Mouse (Mus musculus): Measurements from ENCODE around the gene Akap13.
A peak's percentile ranks its signal among the peaks of the same experiment; 100 is the strongest.
"Not testable (repeated sequence)": the region's sequence is repeated elsewhere in the genome, so short reads cannot be mapped to it uniquely, and the experiment has no call there.

Akap13 gene

GRCm38 (mm10) chr7:75724012-75724411 lies 268.7 kb downstream of the Akap13 start:
- DNase-seq (ENCODE audit: low spot score), result no peak

GRCm38 (mm10) chr7:75725899-75726298 lies 270.6 kb downstream of the Akap13 start:
- no peak for DNase-seq (ENCODE audit: low spot score)

GRCm38 (mm10) chr7:75726867-75727266 lies 271.5 kb downstream of the Akap13 start:
- DNase-seq (ENCODE audit: low spot score), result no peak

- no peak for DNase-seq (ENCODE audit: low spot score)
These were observed 274.3 kb downstream of the Akap13 start for GRCm38 (mm10) chr7:75729652-75730051.

GRCm38 (mm10) chr7:75730216-75730615 lies 274.9 kb downstream of the Akap13 start:
- DNase-seq (ENCODE audit: low spot score), result no peak

GRCm38 (mm10) chr7:75731951-75732350 lies 276.6 kb downstream of the Akap13 start:
- DNase-seq (ENCODE audit: low spot score), result no peak

GRCm38 (mm10) chr7:75733166-75733565 lies 277.8 kb downstream of the Akap13 start:
- DNase-seq (ENCODE audit: low spot score), result no peak

GRCm38 (mm10) chr7:75739075-75739725 lies 283.9 kb downstream of the Akap13 start:
- peak; percentile 81 for DNase-seq (ENCODE audit: low spot score)

GRCm38 (mm10) chr7:75744528-75744927 lies 289.2 kb downstream of the Akap13 start:
- DNase-seq (ENCODE audit: low spot score), result no peak

GRCm38 (mm10) chr7:75744978-75745638 lies 289.8 kb downstream of the Akap13 start:
- DNase-seq (ENCODE audit: low spot score), result no peak

GRCm38 (mm10) chr7:75745969-75746368 lies 290.6 kb downstream of the Akap13 start:
- peak; percentile 66 for DNase-seq (ENCODE audit: low spot score)

GRCm38 (mm10) chr7:75750581-75750980 lies 295.2 kb downstream of the Akap13 start:
- DNase-seq (ENCODE audit: low spot score), result no peak

GRCm38 (mm10) chr7:75751161-75751803 lies 295.9 kb downstream of the Akap13 start:
- no peak for DNase-seq (ENCODE audit: low spot score)

- peak; percentile 34 for DNase-seq (ENCODE audit: low spot score)
These were observed 297.3 kb downstream of the Akap13 start for GRCm38 (mm10) chr7:75752442-75753191.

- no peak for DNase-seq (ENCODE audit: low spot score)
These were observed 298.0 kb downstream of the Akap13 start for GRCm38 (mm10) chr7:75753192-75753783.

GRCm38 (mm10) chr7:75754587-75755499 lies 299.5 kb downstream of the Akap13 start:
- DNase-seq (ENCODE audit: low spot score), result no peak

GRCm38 (mm10) chr7:75755861-75756449 lies 300.6 kb downstream of the Akap13 start:
- DNase-seq (ENCODE audit: low spot score), result no peak

- DNase-seq (ENCODE audit: low spot score), result no peak
These were observed 304.7 kb downstream of the Akap13 start for GRCm38 (mm10) chr7:75759992-75760514.

- not testable (repeated sequence) for DNase-seq (ENCODE audit: low spot score)
These were observed 305.5 kb downstream of the Akap13 start for GRCm38 (mm10) chr7:75760661-75761319.

GRCm38 (mm10) chr7:75762225-75762624 lies 306.9 kb downstream of the Akap13 start:
- not testable (repeated sequence) for DNase-seq (ENCODE audit: low spot score)

Measured in embryo, embryonic 10.5 days (tissue).